In the genomic region with DNA sequence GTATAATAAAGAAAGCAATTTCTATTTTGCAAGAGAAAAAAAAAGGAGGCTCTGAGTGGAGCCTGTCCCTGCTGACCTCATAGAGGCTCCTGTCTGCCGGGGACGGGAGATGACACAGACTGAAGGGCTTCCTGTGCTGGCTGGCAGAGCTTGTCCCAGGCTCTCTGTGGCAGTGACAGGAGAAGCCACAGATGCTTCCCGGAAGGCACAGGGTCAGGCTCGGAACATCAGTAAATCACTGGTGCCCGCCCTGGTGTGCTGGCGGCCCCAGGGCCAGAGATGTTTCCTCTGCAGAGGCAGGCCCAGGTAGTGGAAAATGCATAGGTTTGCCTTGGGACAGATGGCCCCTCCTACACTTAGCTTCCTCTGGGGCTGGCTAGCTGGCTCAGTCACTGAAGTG, we compare ENCODE assay signal across 9 mouse cellular contexts. TPM values are rescaled to one million over a fixed set of nuclear protein-coding genes. Genes with fewer than 3 reads are reported as not detected.
DNase-seq lines count a peak whose midpoint lies in the region; ATAC-seq and TF ChIP-seq lines count a peak whose summit lies in the region.
"Had no signal": no experiment of that assay in that cellular context is flagged by ENCODE, and none has a peak within 500 bp of the region (broad histone marks: within the 10 kb centered on the region; RNA-seq: fewer than 3 reads in every experiment).

No protein-coding gene starts in this region.

- H3K4me3 ChIP-seq in heart, adult 2 months: no peak overlapping the region
- no peak overlapping the region for H3K4me3 ChIP-seq in hindbrain, postnatal 0 days (ENCODE audit: low read length)
- H3K4me3 ChIP-seq: embryonic facial prominence, embryonic 15.5 days had no signal

- no peaks in the 10 kb centered on the region for H3K9me3 ChIP-seq in hindbrain, postnatal 0 days (ENCODE audit: low read length)
- H3K9me3 ChIP-seq: embryonic facial prominence, embryonic 15.5 days had no signal

- H3K9ac ChIP-seq in heart, adult 2 months (ENCODE audit: low read depth, low read length): no peak overlapping the region
- no peak overlapping the region for H3K9ac ChIP-seq in hindbrain, postnatal 0 days (replicated peaks; ENCODE audit: low read length)
- H3K9ac ChIP-seq: embryonic facial prominence, embryonic 15.5 days had no signal

- DNase-seq in heart, adult 2 months: peak; percentile 48 to 49
- DNase-seq in heart, adult 8-10 months (ENCODE audit: low spot score): no peak
- DNase-seq in adrenal gland, adult 2 months: peak; percentile 85
- peak; percentile 78 for DNase-seq in kidney, adult 11 months
- peak; percentile 77 for DNase-seq in lung, postnatal 10 days
- DNase-seq in left cerebral cortex, postnatal 10 days (ENCODE audit: extremely low spot score in 1 of 2, low spot score in 2 of 2): no peak
- no peak for DNase-seq in ovary, postnatal 14 days (ENCODE audit: low spot score)
- no peak for DNase-seq in hindbrain, postnatal 0 days (ENCODE audit: low spot score)

- WGBS in heart, adult 2 months: 26% methylated on average over 6 of the region's 6 CpGs
- WGBS in hindbrain, postnatal 0 days: 61% methylated on average over 6 of the region's 6 CpGs

- no peak for ATAC-seq in hindbrain, postnatal 0 days

- peak overlapping the region; percentile 59 for H3K27ac ChIP-seq in heart, adult 2 months
- H3K27ac ChIP-seq in hindbrain, postnatal 0 days: no peak overlapping the region

- H3K36me3 ChIP-seq in heart, adult 2 months (ENCODE audit: control insufficient read depth, insufficient read depth, low read length): no peaks in the 10 kb centered on the region
- no peaks in the 10 kb centered on the region for H3K36me3 ChIP-seq in hindbrain, postnatal 0 days (ENCODE audit: insufficient read depth, low read length)
- H3K36me3 ChIP-seq: embryonic facial prominence, embryonic 15.5 days had no signal

- H3K79me2 ChIP-seq in heart, adult 2 months (replicated peaks; ENCODE audit: control insufficient read depth, insufficient read depth, low read length): no peaks in the 10 kb centered on the region

- TF ChIP-seq EP300 in heart, adult 2 months (IDR thresholded peaks at IDR 0.05; ENCODE audit: insufficient read depth, low read depth, low read length): no peak

- H3K27me3 ChIP-seq in heart, adult 2 months (ENCODE audit: control insufficient read depth, insufficient read depth, low read length): no peaks in the 10 kb centered on the region
- no peaks in the 10 kb centered on the region for H3K27me3 ChIP-seq in hindbrain, postnatal 0 days (ENCODE audit: insufficient read depth, low read length)
- H3K27me3 ChIP-seq: embryonic facial prominence, embryonic 15.5 days had no signal

- no peak for TF ChIP-seq CTCF in heart, adult 2 months (IDR thresholded peaks at IDR 0.05)
- TF ChIP-seq CTCF in hindbrain, postnatal 0 days (IDR thresholded peaks at IDR 0.05; ENCODE audit: low read depth): no peak

- H3K4me1 ChIP-seq in heart, adult 2 months (ENCODE audit: control insufficient read depth, insufficient read depth, low read length): peaks cover 6% of the 10 kb centered on the region
- no peaks in the 10 kb centered on the region for H3K4me1 ChIP-seq in hindbrain, postnatal 0 days (ENCODE audit: insufficient read depth, low read length)

- no peak overlapping the region for H3K4me2 ChIP-seq in hindbrain, postnatal 0 days (ENCODE audit: low read depth, low read length)
- H3K4me2 ChIP-seq: embryonic facial prominence, embryonic 15.5 days had no signal

- intact Hi-C loops in heart, adult 2 months (cut with DNase I): loop anchor here (2.0 kb wide), 1 partner anchor 22 kb away; no protein-coding TSS in a partner anchor
- intact Hi-C loops in left cerebral cortex, postnatal 10 days (cut with DNase I): no loop called here

- TF ChIP-seq POLR2A in heart, adult 2 months (IDR thresholded peaks at IDR 0.05; ENCODE audit: insufficient read depth, low read depth, low read length): no peak

RNA-seq across cellular contexts. Expression of gene Fam102a, which starts 20.8 kb away (rescaled TPM):
- total RNA-seq in heart, adult 2 months (2021): 1 to 10 TPM; 7.0 to 7.1 TPM
- 9.2 and 10.6 TPM in 2 replicates for polyA plus RNA-seq in heart, adult 2 months (2012; rRNA removed)
- 10 to 100 TPM in 1 of 4 experiments, 1 to 10 TPM in 3; 6.8 to 10.9 (median 8.6) TPM for total RNA-seq in heart, adult 8-10 months (2022)
- 10 to 100 TPM; 37.1 to 40.8 TPM for total RNA-seq in adrenal gland, adult 2 months (2021)
- polyA plus RNA-seq in adrenal gland, adult 2 months (2012; rRNA removed): 40.2 and 43.1 TPM in 2 replicates
- 10 to 100 TPM; 28.2 to 28.9 TPM for total RNA-seq in left cerebral cortex, postnatal 10 days (2021)
- 23.6 and 25.4 TPM in 2 replicates for total RNA-seq in hindbrain, postnatal 0 days (2014; rRNA removed)
- polyA plus RNA-seq in hindbrain, postnatal 0 days (2015; fragmentation: Nextera tagmentation; extraction: Ambion mirVana): 7.9 and 8.2 TPM in 2 replicates

RNA-seq across cellular contexts. Expression of gene Dpm2, which starts 56.3 kb away (rescaled TPM):
- 10 to 100 TPM; 17.4 to 18.0 TPM for total RNA-seq in heart, adult 2 months (2021)
- 65.3 and 69.2 TPM in 2 replicates for polyA plus RNA-seq in heart, adult 2 months (2012; rRNA removed)
- total RNA-seq in heart, adult 8-10 months (2022): 10 to 100 TPM; 16.5 to 22.2 (median 18.6) TPM
- total RNA-seq in adrenal gland, adult 2 months (2021): 10 to 100 TPM; 52.7 to 67.4 TPM
- 160 and 165 TPM in 2 replicates for polyA plus RNA-seq in adrenal gland, adult 2 months (2012; rRNA removed)
- total RNA-seq in left cerebral cortex, postnatal 10 days (2021): 10 to 100 TPM; 83.9 to 86.8 TPM
- 64.1 and 70.8 TPM in 2 replicates for total RNA-seq in hindbrain, postnatal 0 days (2014; rRNA removed)
- 139 and 146 TPM in 2 replicates for polyA plus RNA-seq in hindbrain, postnatal 0 days (2015; fragmentation: Nextera tagmentation; extraction: Ambion mirVana)

Comparison
In these comparisons a context has a peak if more than half of its experiments do, and no peak if none do; other contexts are left out.
1. DNase-seq: peak in heart, adult 2 months (2 of 2), adrenal gland, adult 2 months (single experiment), kidney, adult 11 months (single experiment) and lung, postnatal 10 days (single experiment); none in heart, adult 8-10 months (single experiment), left cerebral cortex, postnatal 10 days (0 of 2), ovary, postnatal 14 days (single experiment) and hindbrain, postnatal 0 days (single experiment).